Mouse (Mus musculus): ENCODE data around the gene Apobec1.

GRCm38 (mm10) chr6:122569113-122569512, 33.1 kb downstream of the Apobec1 start:
- no peak for TF ChIP-seq TCF12 (IDR thresholded peaks at IDR 0.05; ENCODE audit: low read depth, low read length)
- no peak for TF ChIP-seq POLR2AphosphoS5 (IDR thresholded peaks at IDR 0.05; ENCODE audit: borderline replicate concordance, low read depth, low read length)
- TF ChIP-seq SIN3A (IDR thresholded peaks at IDR 0.05; ENCODE audit: low read length): no peak
- no peak for TF ChIP-seq SMC3 (IDR thresholded peaks at IDR 0.05; ENCODE audit: low read depth, low read length)
- no peak for TF ChIP-seq EP300 (IDR thresholded peaks at IDR 0.05; ENCODE audit: low read depth in 1 of 2, low read length in 2 of 2)
- no peak for TF ChIP-seq POLR2AphosphoS2 (IDR thresholded peaks at IDR 0.05; ENCODE audit: low read length)
- no peak for TF ChIP-seq POLR2A (IDR thresholded peaks at IDR 0.05; ENCODE audit: control insufficient read depth in 1 of 2, insufficient read depth in 1 of 2, low read depth in 1 of 2, low read length in 2 of 2, poor library complexity in 1 of 2)
- TF ChIP-seq KAT2A (conservative IDR thresholded peaks at IDR 0.05; ENCODE audit: low read depth, low read length): no peak
- no peak for TF ChIP-seq CTCF (IDR thresholded peaks at IDR 0.05 in 2 of 3, conservative IDR thresholded peaks at IDR 0.05 in 1 of 3; ENCODE audit: control insufficient read depth in 1 of 3, insufficient read depth in 1 of 3, low read depth in 2 of 3, low read length in 3 of 3, poor library complexity in 1 of 3, severe bottlenecking in 1 of 3)

Data from MEL (cell line).